Mouse (Mus musculus): ENCODE measurements around the gene Zpr1. TPM values are rescaled to one million over a fixed set of nuclear protein-coding genes. Genes with fewer than 3 reads are reported as not detected.
"Not testable (repeated sequence)": the region's sequence is repeated elsewhere in the genome, so short reads cannot be mapped to it uniquely, and the experiment has no call there.

Zpr1 gene
- total RNA-seq, 1 experiment from 2014 or later: 57.1 TPM

- peak; percentile 42 for DNase-seq
Observed at GRCm38 (mm10) chr9:46261131-46261530, 11.7 kb upstream of the Zpr1 start.

- no peak for DNase-seq
Observed at GRCm38 (mm10) chr9:46268343-46268873, 4.5 kb upstream of the Zpr1 start, which contains the start of gene Apoa5. Gene Apoa5, plus strand, starts transcription at chr9:46268633.

GRCm38 (mm10) chr9:46269125-46269524 is 3.7 kb upstream of the Zpr1 start:
- no peak for DNase-seq

GRCm38 (mm10) chr9:46270782-46271181 is 2.1 kb upstream of the Zpr1 start:
- no peak for DNase-seq

DNA sequence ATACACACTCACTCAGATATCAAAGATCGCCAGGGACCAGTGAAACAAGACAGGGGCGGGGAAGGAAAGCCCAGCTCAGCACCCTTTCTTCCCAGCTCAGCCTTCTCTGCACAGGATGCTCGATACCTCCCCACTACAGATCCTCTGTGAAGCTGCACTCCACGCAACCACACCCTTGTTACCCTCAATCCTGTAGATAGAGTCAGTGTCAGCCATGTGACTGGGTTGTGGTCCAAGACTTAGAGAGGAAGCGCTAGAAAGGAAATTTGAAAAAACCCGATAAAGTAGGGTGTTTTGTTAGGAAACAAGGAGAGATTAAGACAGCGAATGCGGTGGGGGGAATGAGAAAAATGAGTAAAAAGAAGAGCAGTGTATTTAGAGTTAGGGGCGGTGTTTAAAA is 794 bp upstream of the Zpr1 start:
- DNase-seq: no peak

DNA sequence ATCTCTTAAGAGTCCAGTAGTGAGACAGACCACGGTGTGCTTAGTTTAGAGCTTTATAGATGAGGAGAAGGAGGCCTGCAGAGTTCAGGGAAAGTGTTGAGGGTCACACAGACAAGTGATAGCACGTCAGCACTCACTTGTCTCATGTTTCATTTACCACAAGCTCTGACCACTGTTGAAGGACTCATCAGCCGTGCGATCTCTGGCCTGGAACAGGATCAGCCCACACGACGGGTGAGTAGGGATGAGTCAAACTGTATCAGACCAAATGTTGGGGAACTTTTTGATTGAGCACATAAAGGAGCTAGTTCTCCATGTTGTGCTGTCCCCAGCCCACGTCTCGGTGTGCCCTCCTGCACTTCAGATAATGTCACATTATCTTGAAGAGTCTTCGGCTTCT is 1.6 kb downstream of the Zpr1 start:
- no peak for DNase-seq

DNA sequence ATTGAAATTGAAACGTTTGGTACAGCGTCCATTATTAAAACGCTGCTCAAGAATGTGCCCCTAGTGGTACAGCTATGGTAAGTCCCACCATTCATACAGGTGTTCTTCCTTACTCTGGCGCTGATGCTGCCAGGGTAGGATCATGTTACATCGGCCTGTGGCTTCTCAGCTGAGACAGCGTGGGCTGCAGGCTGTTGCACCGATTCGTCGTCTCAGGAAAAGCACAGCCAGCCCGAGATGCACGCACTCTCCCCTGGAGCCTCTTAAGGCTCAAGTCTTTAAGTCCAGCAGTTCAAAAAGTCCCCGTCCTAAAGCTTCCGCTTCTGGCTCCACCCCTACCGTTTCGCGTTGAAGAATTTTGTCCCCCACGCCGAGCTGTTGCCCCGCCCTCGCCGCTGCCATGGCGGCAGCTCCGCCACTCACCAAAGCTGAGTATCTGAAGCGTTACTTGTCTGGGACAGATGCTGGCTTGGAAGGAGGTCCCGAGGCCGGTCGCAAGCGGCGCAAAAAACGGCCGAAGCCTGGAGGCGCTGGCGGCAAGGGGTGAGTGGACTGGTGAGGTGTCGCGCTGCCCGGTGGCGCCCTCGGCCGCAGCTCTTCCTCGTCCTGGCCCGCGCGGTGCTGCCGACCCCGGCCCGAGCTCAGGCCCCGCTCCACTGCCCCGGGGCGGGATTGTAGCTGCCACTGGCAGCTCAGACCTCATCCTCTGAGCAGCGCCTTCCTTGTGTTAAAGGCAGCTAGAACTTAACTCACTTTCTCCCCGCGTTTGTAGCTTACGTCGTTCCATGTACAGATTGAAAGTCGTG is 10.0 kb downstream of the Zpr1 start, which contains the start of gene Bud13:
Gene Bud13 (plus strand): TSS at position 378 of the 806 bp plus-strand sequence.
- peak; percentile 95 for DNase-seq

GRCm38 (mm10) chr9:46298381-46298780 is 25.5 kb downstream of the Zpr1 start:
- no peak for DNase-seq

- peak; percentile 30 for DNase-seq
Observed at GRCm38 (mm10) chr9:46302142-46302541, 29.3 kb downstream of the Zpr1 start.

DNA sequence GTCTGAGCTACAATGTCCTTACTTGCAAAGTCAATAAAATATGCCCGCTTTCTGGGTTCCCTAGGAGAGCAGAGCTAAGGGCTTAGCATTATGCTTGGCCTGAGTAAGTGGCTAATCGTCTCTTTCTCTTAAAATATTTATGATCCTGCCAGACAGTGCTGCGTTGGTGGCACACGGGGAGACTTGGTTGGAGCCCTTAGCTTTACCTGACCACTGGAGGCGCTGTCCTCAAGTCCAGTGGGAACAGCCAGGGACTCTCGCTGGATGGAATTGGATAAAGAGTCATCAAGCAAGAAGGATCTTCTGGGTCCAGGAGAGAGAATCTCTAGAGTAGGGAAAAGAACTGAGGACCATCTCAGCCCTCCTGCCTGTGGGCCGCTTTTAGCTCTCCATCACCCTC is 36.3 kb downstream of the Zpr1 start:
- no peak for DNase-seq

DNA sequence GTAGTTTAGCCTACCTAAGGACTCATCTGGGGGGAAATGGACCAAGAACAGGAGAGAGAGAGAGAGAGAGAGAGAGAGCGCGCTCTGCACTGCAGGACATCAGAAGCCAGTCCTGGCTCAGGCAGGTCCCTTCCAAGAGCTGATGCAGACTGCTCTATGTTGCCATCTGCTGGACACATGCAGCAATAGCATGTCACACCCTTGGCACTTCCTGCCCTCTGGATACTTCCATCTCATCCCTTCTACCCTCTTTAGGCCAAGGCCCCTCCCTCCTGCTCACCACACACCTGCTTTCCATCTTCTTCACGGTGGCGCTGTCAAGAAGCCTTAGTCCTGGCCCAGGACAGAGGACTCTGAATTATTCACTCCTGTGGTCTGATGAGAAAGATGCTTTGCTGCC is 41.6 kb downstream of the Zpr1 start:
- DNase-seq: peak; percentile 56

DNA sequence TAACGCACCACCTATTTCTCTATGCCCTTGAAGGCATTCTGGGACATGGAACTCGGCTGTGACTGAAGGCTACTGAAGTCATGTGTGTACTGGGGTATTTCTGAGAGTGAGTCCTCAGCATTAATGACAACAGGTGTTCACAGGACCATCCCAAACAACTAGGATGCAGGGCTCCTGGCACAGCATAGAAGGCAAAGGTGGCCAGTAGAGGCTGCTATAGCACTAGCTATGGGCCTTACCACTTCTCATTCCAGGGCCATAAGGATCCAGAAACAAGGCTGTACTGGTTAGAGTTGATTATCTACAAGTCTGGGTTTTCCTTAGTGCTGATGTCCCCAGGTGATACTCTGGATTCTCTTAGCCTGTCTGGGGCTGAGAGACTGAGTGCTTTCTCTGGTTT is 42.1 kb downstream of the Zpr1 start:
- no peak for DNase-seq

DNA sequence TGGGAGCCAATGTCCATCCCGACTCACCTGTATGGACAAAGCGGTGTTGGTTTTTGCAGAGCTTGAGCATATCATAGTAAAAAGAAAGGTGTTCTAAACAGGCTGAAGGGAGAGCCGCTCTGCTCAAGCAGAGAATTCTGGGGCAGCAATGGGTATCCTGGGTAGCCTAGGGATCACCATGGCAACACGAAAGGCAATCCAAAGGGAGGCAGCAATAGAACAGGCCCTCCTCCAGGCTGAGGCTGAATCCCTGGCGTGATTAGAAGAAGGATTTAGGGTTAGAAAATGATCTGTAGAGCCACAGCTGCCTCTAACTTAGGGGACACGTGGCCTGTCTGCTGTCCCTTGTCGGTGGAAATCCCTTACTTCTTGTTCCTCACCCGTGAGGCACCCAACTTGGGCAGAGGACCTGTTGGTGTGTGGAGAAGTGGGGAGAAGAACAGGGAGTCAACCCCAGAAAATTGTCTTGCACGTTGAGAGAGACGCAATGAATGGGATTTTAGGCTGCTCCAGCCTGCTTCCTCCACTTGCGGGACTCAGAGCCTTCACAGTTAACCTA is 43.0 kb downstream of the Zpr1 start:
- no peak for DNase-seq

- DNase-seq: no peak
Observed at GRCm38 (mm10) chr9:46316388-46316787, 43.5 kb downstream of the Zpr1 start.

GRCm38 (mm10) chr9:46316909-46317308 is 44.0 kb downstream of the Zpr1 start:
- DNase-seq: no peak

DNA sequence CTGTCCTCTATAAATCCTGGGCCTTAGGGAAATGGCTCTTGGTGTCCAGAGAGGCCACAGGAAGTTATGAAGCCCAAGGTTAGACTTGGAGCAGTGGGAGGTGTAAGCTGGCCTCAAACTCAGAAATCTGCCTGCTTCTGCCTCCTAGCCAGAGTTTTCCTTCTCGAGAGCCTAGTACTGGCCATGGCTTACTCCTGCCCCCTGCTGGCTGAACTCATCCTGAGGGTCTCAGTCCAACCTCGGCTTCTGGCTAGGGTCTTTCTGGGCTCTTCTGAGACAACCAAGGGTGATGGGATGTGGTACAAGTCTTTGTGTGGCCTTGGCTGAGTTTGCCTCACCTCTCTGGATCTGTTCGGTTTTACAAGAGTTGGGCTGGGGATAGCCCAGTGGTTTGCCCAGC is 45.1 kb downstream of the Zpr1 start:
- DNase-seq: no peak

GRCm38 (mm10) chr9:46319886-46320285 is 47.0 kb downstream of the Zpr1 start, which contains the start of gene 4931429L15Rik:
Gene 4931429L15Rik, minus strand, starts transcription at chr9:46319986.
- DNase-seq: not testable (repeated sequence)

DNA sequence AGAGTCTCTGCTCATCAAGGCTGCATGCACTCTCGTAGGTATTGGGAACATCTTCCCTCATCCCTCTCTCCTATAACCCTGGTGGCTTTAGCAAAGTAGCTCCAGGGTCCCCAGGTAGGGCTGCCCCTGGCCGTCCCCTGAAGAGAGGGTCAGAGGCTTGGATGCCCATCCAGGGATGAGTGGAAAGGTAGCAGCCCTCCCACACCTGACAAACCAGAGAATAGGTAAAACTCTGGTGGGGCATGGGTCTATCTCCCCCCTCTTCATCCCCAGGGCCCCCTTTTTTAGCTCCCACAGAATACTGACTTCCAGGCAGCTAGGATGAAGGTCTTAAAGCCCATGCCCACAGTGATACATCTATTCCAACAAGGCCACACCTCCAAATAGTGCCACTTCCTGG is 47.6 kb downstream of the Zpr1 start:
- no peak for DNase-seq

DNA sequence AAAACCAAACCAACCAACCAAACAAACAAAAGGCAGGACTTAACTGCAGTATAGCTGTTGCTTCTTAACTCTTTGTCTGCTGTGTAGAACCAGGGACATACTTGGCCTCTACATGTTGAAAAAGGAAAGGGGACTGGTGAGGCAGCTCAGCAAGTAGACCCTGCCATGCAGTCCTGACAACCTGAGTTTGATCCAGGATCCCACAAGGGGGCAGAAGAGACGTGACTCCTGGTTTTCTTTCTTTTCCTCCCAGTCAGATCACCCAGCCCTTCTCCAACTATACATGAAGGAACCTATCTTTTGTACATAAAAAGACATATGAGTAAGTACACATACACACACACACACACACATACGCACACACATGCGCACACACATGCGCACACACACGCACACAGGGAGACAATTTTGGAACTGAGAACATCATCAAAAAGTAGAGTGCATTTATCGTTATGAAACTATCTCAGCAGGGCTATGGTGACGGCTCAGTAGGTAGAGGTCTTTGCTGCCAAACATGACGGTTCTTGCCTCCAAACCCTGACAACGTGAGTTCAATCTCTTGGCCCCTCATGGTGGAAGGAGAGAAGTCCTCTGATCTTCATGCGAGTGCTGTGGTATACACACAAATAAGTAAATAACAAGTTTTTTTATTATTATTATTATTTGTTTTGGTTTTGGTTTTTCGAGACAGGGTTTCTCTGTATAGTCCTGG is 54.0 kb downstream of the Zpr1 start:
- DNase-seq: no peak

DNA sequence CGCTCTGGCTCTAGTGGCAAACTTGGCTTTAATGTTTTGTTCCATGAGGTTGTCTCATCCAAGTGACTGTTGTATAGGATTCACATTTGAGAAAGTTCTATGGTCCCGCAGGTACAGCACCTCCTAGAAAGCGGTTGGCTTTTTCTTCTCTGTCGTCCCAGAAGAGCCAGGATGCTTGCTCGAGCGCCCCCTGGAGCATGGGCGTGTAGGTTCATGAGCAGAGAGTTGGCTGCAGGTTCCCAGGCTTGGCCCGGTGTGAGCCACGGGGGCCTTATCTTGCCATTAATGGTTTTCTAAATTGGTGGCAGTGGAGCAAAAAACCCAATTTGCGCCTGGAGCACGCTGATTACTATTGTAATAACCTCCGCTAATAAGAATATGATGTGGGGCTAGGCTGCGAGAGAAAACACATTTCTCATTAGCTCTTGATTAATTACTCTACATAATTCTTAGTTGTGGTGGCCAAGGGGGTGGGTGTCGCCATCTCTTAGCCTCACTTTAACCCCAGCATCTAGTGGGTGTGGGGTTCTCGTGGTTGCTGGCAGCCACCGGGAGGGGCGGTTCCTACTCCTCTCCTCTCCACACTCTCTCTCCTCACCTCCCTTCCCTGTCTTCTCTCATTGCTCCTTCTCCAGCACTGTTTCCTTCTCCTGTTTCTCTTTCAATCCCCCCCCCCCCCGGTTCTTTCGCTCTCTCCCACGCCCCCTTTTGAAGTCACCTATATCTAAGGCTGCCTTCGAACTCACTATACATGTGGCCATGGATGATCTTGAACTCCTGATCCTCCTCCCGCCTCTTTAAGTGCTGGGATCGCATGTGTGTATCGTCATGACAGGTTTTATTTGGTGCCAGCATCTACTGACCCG is 55.1 kb downstream of the Zpr1 start:
- no peak for DNase-seq

GRCm38 (mm10) chr9:46328572-46329249 is 55.8 kb downstream of the Zpr1 start:
- peak; percentile 46 for DNase-seq
